Mouse (Mus musculus) layer of hippocampus, adult 9-10 months (tissue): ENCODE data around the gene Apoa5.
"Not testable (repeated sequence)": the region's sequence is repeated elsewhere in the genome, so short reads cannot be mapped to it uniquely, and the experiment has no call there.

Experiments used
- DNase-seq: peaks from one replicate; pipeline ENCODE4 v3.0.0; 2022; ENCODE audit warnings: low spot score

The Apoa5 gene

GRCm38 (mm10) chr9:46261131-46261530 lies 7.3 kb upstream of the Apoa5 start:
- DNase-seq, result no peak

DNA sequence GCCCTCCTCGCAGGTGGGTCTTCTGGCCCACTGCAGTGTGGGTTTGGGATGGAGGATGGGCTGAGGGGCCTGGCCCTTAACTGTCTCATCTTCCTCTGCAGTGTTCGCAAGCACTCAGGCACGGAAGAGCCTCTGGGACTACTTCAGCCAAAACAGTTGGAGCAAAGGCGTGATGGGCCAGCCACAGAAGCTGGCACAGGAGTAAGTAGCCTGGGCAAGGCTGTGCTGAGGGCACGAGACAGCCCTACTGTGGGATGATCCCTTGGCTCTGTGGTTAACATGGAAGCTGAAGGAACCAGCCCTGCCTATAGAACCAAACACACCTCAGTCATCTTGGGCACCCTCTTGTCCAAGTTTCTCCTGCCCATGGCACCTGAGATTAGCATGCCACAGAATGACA lies 692 bp downstream of the Apoa5 start:
- no peak for DNase-seq

GRCm38 (mm10) chr9:46270782-46271181 lies 2.3 kb downstream of the Apoa5 start:
- DNase-seq, result no peak

DNA sequence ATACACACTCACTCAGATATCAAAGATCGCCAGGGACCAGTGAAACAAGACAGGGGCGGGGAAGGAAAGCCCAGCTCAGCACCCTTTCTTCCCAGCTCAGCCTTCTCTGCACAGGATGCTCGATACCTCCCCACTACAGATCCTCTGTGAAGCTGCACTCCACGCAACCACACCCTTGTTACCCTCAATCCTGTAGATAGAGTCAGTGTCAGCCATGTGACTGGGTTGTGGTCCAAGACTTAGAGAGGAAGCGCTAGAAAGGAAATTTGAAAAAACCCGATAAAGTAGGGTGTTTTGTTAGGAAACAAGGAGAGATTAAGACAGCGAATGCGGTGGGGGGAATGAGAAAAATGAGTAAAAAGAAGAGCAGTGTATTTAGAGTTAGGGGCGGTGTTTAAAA lies 3.6 kb downstream of the Apoa5 start:
- no peak for DNase-seq

GRCm38 (mm10) chr9:46272677-46273454 lies 4.4 kb downstream of the Apoa5 start, which contains the start of gene Zpr1:
TSS of gene Zpr1 (plus strand) at chr9:46273064.
- peak; percentile 76 for DNase-seq

DNA sequence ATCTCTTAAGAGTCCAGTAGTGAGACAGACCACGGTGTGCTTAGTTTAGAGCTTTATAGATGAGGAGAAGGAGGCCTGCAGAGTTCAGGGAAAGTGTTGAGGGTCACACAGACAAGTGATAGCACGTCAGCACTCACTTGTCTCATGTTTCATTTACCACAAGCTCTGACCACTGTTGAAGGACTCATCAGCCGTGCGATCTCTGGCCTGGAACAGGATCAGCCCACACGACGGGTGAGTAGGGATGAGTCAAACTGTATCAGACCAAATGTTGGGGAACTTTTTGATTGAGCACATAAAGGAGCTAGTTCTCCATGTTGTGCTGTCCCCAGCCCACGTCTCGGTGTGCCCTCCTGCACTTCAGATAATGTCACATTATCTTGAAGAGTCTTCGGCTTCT lies 6.1 kb downstream of the Apoa5 start:
- no peak for DNase-seq

GRCm38 (mm10) chr9:46282631-46283436 lies 14.4 kb downstream of the Apoa5 start, which contains the start of gene Bud13:
TSS of gene Bud13 (plus strand) at chr9:46283008.
- peak; percentile 55 for DNase-seq

DNA sequence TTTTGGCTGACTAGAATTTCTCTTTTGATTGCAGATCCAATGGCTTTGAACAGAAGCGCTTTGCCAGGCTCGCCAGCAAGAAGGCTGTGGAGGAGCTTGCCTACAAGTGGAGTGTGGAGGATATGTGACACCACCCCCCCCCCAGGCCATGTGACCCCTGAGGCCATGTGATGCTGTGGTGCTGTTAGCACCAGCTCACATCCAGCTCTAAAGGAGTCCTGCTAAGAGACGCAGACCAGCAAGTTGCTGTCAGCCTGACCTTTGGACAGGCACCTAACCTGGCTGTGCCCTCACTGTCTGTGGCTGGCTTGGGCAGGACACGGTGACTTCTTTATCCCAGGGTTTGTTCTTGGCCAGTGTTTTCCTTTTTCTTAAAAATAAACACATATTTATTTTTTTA lies 29.9 kb downstream of the Apoa5 start:
- no peak for DNase-seq

- no peak for DNase-seq
These were observed 33.7 kb downstream of the Apoa5 start for GRCm38 (mm10) chr9:46302142-46302541.

DNA sequence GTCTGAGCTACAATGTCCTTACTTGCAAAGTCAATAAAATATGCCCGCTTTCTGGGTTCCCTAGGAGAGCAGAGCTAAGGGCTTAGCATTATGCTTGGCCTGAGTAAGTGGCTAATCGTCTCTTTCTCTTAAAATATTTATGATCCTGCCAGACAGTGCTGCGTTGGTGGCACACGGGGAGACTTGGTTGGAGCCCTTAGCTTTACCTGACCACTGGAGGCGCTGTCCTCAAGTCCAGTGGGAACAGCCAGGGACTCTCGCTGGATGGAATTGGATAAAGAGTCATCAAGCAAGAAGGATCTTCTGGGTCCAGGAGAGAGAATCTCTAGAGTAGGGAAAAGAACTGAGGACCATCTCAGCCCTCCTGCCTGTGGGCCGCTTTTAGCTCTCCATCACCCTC lies 40.7 kb downstream of the Apoa5 start:
- no peak for DNase-seq

- no peak for DNase-seq
These were observed 46.1 kb downstream of the Apoa5 start for GRCm38 (mm10) chr9:46314507-46314906.

DNA sequence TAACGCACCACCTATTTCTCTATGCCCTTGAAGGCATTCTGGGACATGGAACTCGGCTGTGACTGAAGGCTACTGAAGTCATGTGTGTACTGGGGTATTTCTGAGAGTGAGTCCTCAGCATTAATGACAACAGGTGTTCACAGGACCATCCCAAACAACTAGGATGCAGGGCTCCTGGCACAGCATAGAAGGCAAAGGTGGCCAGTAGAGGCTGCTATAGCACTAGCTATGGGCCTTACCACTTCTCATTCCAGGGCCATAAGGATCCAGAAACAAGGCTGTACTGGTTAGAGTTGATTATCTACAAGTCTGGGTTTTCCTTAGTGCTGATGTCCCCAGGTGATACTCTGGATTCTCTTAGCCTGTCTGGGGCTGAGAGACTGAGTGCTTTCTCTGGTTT lies 46.5 kb downstream of the Apoa5 start:
- no peak for DNase-seq

GRCm38 (mm10) chr9:46315807-46316365 lies 47.5 kb downstream of the Apoa5 start:
- DNase-seq, result no peak

GRCm38 (mm10) chr9:46316388-46316787 lies 48.0 kb downstream of the Apoa5 start:
- DNase-seq, result no peak

DNA sequence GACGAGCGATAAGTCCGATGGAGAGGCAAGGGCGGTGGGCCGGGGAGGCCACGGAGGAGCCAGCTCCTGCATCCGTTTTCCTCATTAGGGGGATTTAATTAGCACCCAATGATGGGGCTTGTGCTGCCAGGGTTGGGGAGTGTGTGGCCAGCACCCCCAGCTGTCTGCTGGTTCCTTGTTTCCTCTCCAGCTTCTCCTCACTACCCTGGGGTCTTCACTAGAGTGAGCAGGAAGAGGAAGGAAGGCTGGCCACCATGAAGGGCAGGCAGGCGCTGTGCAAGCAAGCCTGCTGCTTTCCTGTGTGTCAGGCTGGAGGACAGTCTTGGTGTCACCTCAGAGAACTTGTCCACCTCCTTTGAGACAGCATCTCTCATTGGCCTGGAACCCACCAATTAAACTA lies 48.5 kb downstream of the Apoa5 start:
- DNase-seq, result no peak

DNA sequence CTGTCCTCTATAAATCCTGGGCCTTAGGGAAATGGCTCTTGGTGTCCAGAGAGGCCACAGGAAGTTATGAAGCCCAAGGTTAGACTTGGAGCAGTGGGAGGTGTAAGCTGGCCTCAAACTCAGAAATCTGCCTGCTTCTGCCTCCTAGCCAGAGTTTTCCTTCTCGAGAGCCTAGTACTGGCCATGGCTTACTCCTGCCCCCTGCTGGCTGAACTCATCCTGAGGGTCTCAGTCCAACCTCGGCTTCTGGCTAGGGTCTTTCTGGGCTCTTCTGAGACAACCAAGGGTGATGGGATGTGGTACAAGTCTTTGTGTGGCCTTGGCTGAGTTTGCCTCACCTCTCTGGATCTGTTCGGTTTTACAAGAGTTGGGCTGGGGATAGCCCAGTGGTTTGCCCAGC lies 49.5 kb downstream of the Apoa5 start:
- no peak for DNase-seq

GRCm38 (mm10) chr9:46319886-46320285 lies 51.5 kb downstream of the Apoa5 start, which contains the start of gene 4931429L15Rik:
TSS of gene 4931429L15Rik (minus strand) at chr9:46319986.
- DNase-seq, result not testable (repeated sequence)

DNA sequence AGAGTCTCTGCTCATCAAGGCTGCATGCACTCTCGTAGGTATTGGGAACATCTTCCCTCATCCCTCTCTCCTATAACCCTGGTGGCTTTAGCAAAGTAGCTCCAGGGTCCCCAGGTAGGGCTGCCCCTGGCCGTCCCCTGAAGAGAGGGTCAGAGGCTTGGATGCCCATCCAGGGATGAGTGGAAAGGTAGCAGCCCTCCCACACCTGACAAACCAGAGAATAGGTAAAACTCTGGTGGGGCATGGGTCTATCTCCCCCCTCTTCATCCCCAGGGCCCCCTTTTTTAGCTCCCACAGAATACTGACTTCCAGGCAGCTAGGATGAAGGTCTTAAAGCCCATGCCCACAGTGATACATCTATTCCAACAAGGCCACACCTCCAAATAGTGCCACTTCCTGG lies 52.0 kb downstream of the Apoa5 start:
- no peak for DNase-seq
